Mouse (Mus musculus) forebrain, embryonic 10.5 days (tissue): ENCODE results near the gene Pgap2. TPM values are rescaled to one million over a fixed set of nuclear protein-coding genes. Genes with fewer than 3 reads are reported as not detected.

ENCODE experiments used
- DNase-seq: peaks from one replicate; pipeline ENCODE4 v3.0.0-alpha.2; 2017; ENCODE audit warnings: low spot score; ENCODE audit errors: extremely low spot score
- H3K27ac ChIP-seq: fragments of 300-500 bp; sonication (generic); 2 replicates; pipeline ENCODE4 v1.5.1; 2016; ENCODE audit warnings: mild to moderate bottlenecking
- H3K27me3 ChIP-seq: fragments of 300-500 bp; sonication (generic); 2 replicates; pipeline ENCODE4 v1.6.1; 2016; ENCODE audit warnings: mild to moderate bottlenecking; ENCODE audit not compliant: poor library complexity, severe bottlenecking
- H3K36me3 ChIP-seq: fragments of 300-500 bp; sonication (generic); replicated peaks from 2 replicates; pipeline ENCODE4 v1.6.1; 2016; ENCODE audit warnings: mild to moderate bottlenecking, moderate library complexity
- H3K4me1 ChIP-seq: fragments of 300-500 bp; sonication (generic); 2 replicates; pipeline ENCODE4 v1.6.1; 2016
- H3K4me3 ChIP-seq: fragments of 300-500 bp; sonication (generic); 2 replicates; pipeline ENCODE4 v1.5.1; 2016; ENCODE audit warnings: mild to moderate bottlenecking, moderate library complexity
- H3K9me3 ChIP-seq: fragments of 300-500 bp; sonication (generic); 2 replicates; pipeline ENCODE4 v1.6.1; 2016; ENCODE audit warnings: mild to moderate bottlenecking, moderate library complexity
- WGBS: fragments of 180-500 bp; shearing (Covaris S2); methylation state at CpG from one replicate; pipeline ENCODE4 v1.1.7; 2016; 5-methylcytosine and 5-hydroxymethylcytosine counted together
- polyA plus RNA-seq: library from polyadenylated mRNA; unstranded; fragments of >200 nt; fragmentation: Nextera tagmentation; extraction: Ambion mirVana; gene quantifications from 2 replicates; pipeline ENCODE4 v1.2.1, GENCODE M21; 2016

Gene Pgap2
- polyA plus RNA-seq, 1 experiment from 2014 or later: 55.0 TPM

DNA sequence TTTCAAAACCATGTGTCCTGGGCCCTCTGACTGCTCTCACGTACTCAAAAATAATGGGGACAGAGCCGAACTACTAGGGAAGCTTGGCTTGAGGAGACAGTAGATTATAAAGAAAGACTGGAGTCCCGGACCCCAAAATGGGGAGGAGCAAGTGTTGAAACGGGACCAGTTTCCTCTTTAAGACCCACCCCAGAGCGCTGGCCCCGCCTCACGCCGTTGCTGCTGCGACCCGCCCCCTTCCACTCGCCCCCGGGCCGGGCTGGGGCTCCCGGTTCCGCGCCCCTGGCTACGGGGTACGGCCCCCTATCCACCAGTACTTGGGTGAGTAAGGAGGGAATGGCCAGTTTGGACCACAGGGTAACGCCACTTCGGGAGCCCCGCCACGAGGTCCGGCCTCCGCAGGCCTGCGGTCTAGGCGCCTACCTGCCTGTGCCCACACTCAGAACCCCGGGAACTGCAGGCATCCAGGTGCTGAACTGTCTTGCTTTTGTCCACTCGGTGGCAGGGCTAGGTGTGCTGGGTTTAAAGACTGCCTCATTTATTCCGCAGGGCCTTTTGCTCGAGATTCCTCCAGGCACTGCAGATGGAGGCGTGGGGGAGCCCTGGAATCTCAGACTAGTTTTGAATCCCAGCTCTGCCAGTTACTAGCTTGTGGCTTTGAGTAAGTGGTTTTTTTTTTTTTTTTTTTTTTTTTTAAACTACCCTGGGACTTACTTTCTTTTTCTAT, 13.0 kb downstream of the Pgap2 start:
- no peaks in the 10 kb centered on the region for H3K9me3 ChIP-seq
- peak overlapping the region; percentile 75 for H3K4me3 ChIP-seq
- H3K4me1 ChIP-seq: peaks cover 14% of the 10 kb centered on the region
- peaks cover 23% of the 10 kb centered on the region for H3K36me3 ChIP-seq
- peak; percentile 69 for DNase-seq
- H3K27me3 ChIP-seq: no peaks in the 10 kb centered on the region
- H3K27ac ChIP-seq: peak overlapping the region; percentile 86
- 1% methylated on average over 31 of the region's 31 CpGs for WGBS

DNA sequence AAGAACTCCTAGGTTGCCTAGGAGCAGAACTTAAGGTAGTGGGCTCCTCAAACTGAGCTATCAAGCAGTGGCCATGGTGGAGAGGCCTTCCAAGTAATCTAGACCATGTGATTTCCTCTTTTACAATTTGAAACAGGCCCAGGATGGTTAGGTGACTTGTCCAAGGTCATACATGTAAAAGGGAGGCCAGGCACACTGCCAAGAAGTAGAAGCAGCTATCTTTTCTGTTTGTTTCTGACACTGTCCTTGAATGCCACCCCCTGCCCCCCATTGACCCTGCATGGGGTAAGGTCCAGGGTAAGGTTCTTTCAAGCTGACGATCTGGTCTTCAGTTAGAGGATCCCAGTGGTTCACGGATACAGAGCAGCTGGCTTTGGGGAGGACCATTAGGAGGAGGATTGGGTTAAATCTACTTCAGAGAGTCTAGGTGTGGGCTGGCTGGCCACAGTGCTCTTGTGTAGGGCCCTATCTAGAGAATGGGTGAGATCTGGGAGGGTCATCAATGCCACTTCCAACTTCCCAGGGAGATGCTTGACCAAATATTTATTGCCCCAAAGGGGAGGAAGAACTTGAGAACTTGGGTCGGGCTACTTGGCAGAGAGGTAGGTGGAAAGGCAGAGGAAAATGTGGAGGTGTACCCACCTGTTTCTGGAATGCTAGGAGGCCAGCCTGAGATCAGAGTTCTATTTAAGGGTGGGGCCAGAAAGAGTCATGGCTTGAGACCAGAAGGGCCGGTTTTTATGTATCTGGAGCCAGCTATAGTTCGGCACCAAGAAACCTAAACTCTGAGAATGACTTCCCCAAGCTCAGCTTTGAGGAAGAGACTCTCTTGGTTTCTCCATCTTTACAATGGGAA, 14.1 kb downstream of the Pgap2 start:
- H3K27me3 ChIP-seq: no peaks in the 10 kb centered on the region
- DNase-seq: no peak
- 89% methylated on average over 5 of the region's 5 CpGs for WGBS
- no peak overlapping the region for H3K4me3 ChIP-seq
- H3K27ac ChIP-seq: no peak overlapping the region
- peaks cover 32% of the 10 kb centered on the region for H3K36me3 ChIP-seq
- peaks cover 14% of the 10 kb centered on the region for H3K4me1 ChIP-seq
- peaks cover 3% of the 10 kb centered on the region; the same call in 1 of the 2 replicates for H3K9me3 ChIP-seq

DNA sequence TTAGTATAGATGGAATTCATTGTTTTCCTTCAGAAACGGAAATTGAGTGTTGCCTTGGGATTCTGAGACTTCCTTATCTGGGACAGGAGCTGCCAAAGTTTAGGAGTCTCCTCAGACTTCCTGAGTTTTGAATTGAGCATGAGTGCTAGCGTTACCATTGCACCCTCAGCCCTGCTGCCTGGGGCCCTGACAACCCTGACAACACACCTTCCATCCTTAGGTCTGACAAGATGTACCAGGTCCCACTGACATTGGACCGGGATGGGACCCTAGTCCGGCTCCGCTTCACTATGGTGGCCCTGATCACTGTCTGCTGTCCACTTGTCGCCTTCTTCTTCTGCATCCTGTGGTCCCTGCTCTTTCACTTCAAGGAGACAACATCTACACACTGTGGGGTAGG, 16.0 kb downstream of the Pgap2 start:
- peaks cover 5% of the 10 kb centered on the region; the same call in 1 of the 2 replicates for H3K9me3 ChIP-seq
- no peak overlapping the region for H3K27ac ChIP-seq
- H3K36me3 ChIP-seq: peaks cover 48% of the 10 kb centered on the region
- 92% methylated on average over 6 of the region's 6 CpGs for WGBS
- no peaks in the 10 kb centered on the region for H3K27me3 ChIP-seq
- no peak for DNase-seq
- H3K4me3 ChIP-seq: no peak overlapping the region
- peaks cover 15% of the 10 kb centered on the region for H3K4me1 ChIP-seq

DNA sequence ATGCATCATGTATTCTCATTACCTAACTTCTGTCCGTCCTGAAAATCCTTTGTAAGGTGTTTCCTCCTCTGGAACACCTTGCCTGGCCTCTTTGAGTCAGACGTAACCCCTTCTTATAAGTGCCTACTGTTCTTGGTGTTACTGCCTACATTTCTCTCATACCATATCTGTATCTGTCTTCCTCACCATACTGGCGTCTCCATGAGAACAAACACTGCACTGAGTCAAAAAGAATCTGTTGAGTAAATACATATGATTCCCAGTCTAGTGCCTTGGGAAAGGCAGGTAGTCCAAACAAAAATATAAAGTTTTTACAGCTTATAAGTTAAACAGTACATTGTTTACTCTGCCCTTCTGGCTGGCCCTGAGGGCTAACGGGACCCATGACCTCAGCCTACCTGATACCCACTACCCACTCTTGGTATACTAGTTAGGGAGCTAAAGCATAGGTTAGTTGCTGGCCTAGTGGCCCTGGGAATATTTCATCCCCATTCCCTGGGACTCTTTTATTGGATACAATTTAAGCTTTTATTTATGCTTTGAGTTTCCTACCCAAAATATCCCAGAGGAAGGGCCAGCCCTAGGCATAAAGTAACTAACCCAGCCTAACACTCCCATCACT, 18.2 kb downstream of the Pgap2 start:
- Histone ChIP-seq H3K4me3 (no peak overlapping the region), H3K4me1 (peaks cover 6% of the 10 kb centered on the region), H3K36me3 (peaks cover 55% of the 10 kb centered on the region), H3K27me3 (no peaks in the 10 kb centered on the region), H3K9me3 (peaks cover 5% of the 10 kb centered on the region; the same call in 1 of the 2 replicates), H3K27ac (no peak overlapping the region)
- DNase-seq: no peak
- WGBS: 91% methylated on average over 4 of the region's 4 CpGs

GRCm38 (mm10) chr7:102229814-102230213, 19.8 kb downstream of the Pgap2 start:
- H3K27me3 ChIP-seq: no peaks in the 10 kb centered on the region
- H3K27ac ChIP-seq: no peak overlapping the region
- H3K36me3 ChIP-seq: peaks cover 58% of the 10 kb centered on the region
- peaks cover 5% of the 10 kb centered on the region; the same call in 1 of the 2 replicates for H3K9me3 ChIP-seq
- DNase-seq: no peak
- no peak overlapping the region for H3K4me3 ChIP-seq
- 95% methylated on average over 6 of the region's 6 CpGs for WGBS
- peaks cover 5% of the 10 kb centered on the region for H3K4me1 ChIP-seq

GRCm38 (mm10) chr7:102233059-102233458, 23.1 kb downstream of the Pgap2 start:
- Histone ChIP-seq H3K27me3 (no peaks in the 10 kb centered on the region), H3K36me3 (peaks cover 65% of the 10 kb centered on the region), H3K9me3 (peaks cover 5% of the 10 kb centered on the region; the same call in 1 of the 2 replicates), H3K4me3 (no peak overlapping the region), H3K4me1 (peaks cover 5% of the 10 kb centered on the region), H3K27ac (no peak overlapping the region)
- WGBS: 89% methylated on average over 4 of the region's 4 CpGs
- no peak for DNase-seq

GRCm38 (mm10) chr7:102238686-102239286, 28.8 kb downstream of the Pgap2 start:
- H3K4me1 ChIP-seq: peaks cover under 1% of the 10 kb centered on the region; the same call in 1 of the 2 replicates
- peaks cover 86% of the 10 kb centered on the region for H3K36me3 ChIP-seq
- H3K27ac ChIP-seq: no peak overlapping the region
- DNase-seq: no peak
- H3K9me3 ChIP-seq: no peaks in the 10 kb centered on the region
- H3K27me3 ChIP-seq: no peaks in the 10 kb centered on the region
- WGBS: 94% methylated on average over 8 of the region's 8 CpGs
- H3K4me3 ChIP-seq: no peak overlapping the region

DNA sequence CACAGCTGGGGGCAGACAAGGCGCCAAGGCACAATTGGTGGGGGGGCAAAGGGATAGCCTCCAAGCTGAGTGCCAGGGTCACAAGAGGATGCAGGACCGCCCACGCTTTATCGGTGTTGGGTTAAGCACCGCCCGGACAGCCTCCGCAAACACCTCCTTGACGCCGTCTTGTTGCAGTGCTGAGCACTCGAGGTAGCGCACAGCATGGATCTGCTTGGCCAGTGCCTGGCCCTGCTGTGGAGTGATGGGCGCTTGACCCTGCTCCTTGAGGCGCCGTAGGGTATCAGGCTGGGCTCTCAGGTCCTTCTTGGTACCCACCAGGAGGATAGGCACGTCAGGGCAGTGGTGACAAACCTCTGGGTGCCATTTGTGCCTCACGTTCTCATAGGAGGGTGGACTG, 29.6 kb downstream of the Pgap2 start:
- Histone ChIP-seq H3K4me1 (peaks cover 7% of the 10 kb centered on the region), H3K36me3 (peaks cover 91% of the 10 kb centered on the region), H3K9me3 (no peaks in the 10 kb centered on the region), H3K4me3 (no peak overlapping the region), H3K27me3 (no peaks in the 10 kb centered on the region), H3K27ac (no peak overlapping the region)
- 96% methylated on average over 16 of the region's 16 CpGs for whole genome bisulfite sequencing
- no peak for DNase-seq

- Histone ChIP-seq H3K9me3 (no peaks in the 10 kb centered on the region), H3K27me3 (no peaks in the 10 kb centered on the region), H3K4me1 (peaks cover 35% of the 10 kb centered on the region), H3K27ac (no peak overlapping the region), H3K4me3 (no peak overlapping the region), H3K36me3 (peaks cover 68% of the 10 kb centered on the region)
- DNase-seq: no peak
- WGBS: 89% methylated on average over 5 of the region's 5 CpGs
Observed at GRCm38 (mm10) chr7:102242371-102242770, 32.4 kb downstream of the Pgap2 start.

GRCm38 (mm10) chr7:102242917-102243316, 32.9 kb downstream of the Pgap2 start:
- H3K4me3 ChIP-seq: no peak overlapping the region
- no peaks in the 10 kb centered on the region for H3K9me3 ChIP-seq
- 90% methylated on average over 3 of the region's 3 CpGs for WGBS
- no peaks in the 10 kb centered on the region for H3K27me3 ChIP-seq
- no peak overlapping the region for H3K27ac ChIP-seq
- H3K4me1 ChIP-seq: peaks cover 41% of the 10 kb centered on the region
- no peak for DNase-seq
- H3K36me3 ChIP-seq: peaks cover 63% of the 10 kb centered on the region

DNA sequence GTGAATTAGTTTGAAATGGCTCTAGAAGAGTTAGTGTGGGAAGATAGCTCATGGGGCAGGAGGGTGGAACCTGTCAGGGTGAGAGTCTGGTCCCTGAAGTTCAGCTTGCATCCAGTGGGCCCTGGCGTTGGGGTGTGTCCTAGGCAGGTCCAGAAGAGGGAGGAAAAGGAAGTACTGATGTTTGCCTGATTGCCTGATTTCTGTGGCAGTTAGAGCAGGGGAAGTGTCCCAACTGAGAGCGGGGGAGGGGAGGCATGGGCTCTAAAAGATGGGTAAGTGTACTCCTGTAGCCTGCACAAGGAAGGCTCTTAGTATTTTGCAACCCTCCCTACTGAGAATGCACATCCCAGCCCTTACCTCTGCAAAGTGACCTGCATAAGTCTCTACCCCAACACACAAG, 33.9 kb downstream of the Pgap2 start:
- no peak for DNase-seq
- no peak overlapping the region for H3K27ac ChIP-seq
- H3K4me1 ChIP-seq: peaks cover 50% of the 10 kb centered on the region
- no peaks in the 10 kb centered on the region for H3K9me3 ChIP-seq
- WGBS: 86% methylated on average over 2 of the region's 2 CpGs
- H3K4me3 ChIP-seq: no peak overlapping the region
- H3K36me3 ChIP-seq: peaks cover 53% of the 10 kb centered on the region
- H3K27me3 ChIP-seq: no peaks in the 10 kb centered on the region

- WGBS: 87% methylated on average over 3 of the region's 3 CpGs
- no peak for DNase-seq
- no peaks in the 10 kb centered on the region for H3K9me3 ChIP-seq
- H3K4me3 ChIP-seq: no peak overlapping the region
- peaks cover 42% of the 10 kb centered on the region for H3K36me3 ChIP-seq
- H3K4me1 ChIP-seq: peaks cover 58% of the 10 kb centered on the region
- no peak overlapping the region for H3K27ac ChIP-seq
- H3K27me3 ChIP-seq: no peaks in the 10 kb centered on the region
Observed at GRCm38 (mm10) chr7:102244782-102245535, 35.0 kb downstream of the Pgap2 start.
